Mouse (Mus musculus) intestine, postnatal 0 days (tissue): Measurements from ENCODE around the gene Ckap2l. TPM values are rescaled to one million over a fixed set of nuclear protein-coding genes. Genes with fewer than 3 reads are reported as not detected.

Experiments
- ATAC-seq: fragments of 200-750 bp; cut with Nextera tagmentation; 2 replicates; pipeline ENCODE4 v1.8.0; 2017; ENCODE audit warnings: mild to moderate bottlenecking, moderate TSS enrichment, moderate library complexity
- H3K27ac ChIP-seq: fragments of 300-500 bp; sonication (generic); 2 replicates; pipeline ENCODE4 v1.5.1; 2014; ENCODE audit warnings: mild to moderate bottlenecking, low read depth, low read length, moderate library complexity
- H3K27me3 ChIP-seq: fragments of 300-500 bp; sonication (generic); replicated peaks from 2 replicates; pipeline ENCODE4 v1.6.1; 2014; ENCODE audit warnings: low read length, mixed read lengths; ENCODE audit not compliant: control insufficient read depth, insufficient read depth
- H3K36me3 ChIP-seq: fragments of 300-500 bp; sonication (generic); 2 replicates; pipeline ENCODE4 v1.6.1; 2014; ENCODE audit warnings: mild to moderate bottlenecking, moderate library complexity; ENCODE audit not compliant: control insufficient read depth, insufficient read depth
- H3K4me1 ChIP-seq: fragments of 300-500 bp; sonication (generic); replicated peaks from 2 replicates; pipeline ENCODE4 v1.6.1; 2014; ENCODE audit warnings: antibody characterized with exemption, low read length, mixed read lengths; ENCODE audit not compliant: control insufficient read depth, insufficient read depth
- H3K4me2 ChIP-seq: fragments of 300-500 bp; sonication (generic); replicated peaks from 2 replicates; pipeline ENCODE4 v1.6.1; 2014; ENCODE audit warnings: low read depth, mild to moderate bottlenecking, moderate library complexity
- H3K4me3 ChIP-seq: fragments of 300-500 bp; sonication (generic); 2 replicates; pipeline ENCODE4 v1.5.1; 2014; ENCODE audit warnings: low read depth, low read length
- H3K9ac ChIP-seq: fragments of 300-500 bp; sonication (generic); 2 replicates; pipeline ENCODE4 v1.6.1; 2014; ENCODE audit warnings: mild to moderate bottlenecking, low read depth, low read length
- H3K9me3 ChIP-seq: fragments of 300-500 bp; sonication (generic); 2 replicates; pipeline ENCODE4 v1.6.1; 2016; ENCODE audit warnings: mixed run types; ENCODE audit not compliant: control insufficient read depth
- CTCF ChIP-seq: sonication (generic); IDR thresholded peaks from 2 replicates; pipeline ENCODE4 v1.5.1; 2016; ENCODE audit warnings: low read depth, mild to moderate bottlenecking, control low read depth, antibody characterized with exemption, moderate library complexity
- WGBS: fragments of 180-500 bp; shearing (Covaris S2); extraction: QIAGEN DNeasy Blood & Tissue Kit; methylation state at CpG from one replicate; pipeline ENCODE4 v1.1.7; 2014; 5-methylcytosine and 5-hydroxymethylcytosine counted together
- polyA plus RNA-seq: library from polyadenylated mRNA; unstranded; fragments of >200 nt; fragmentation: Nextera tagmentation; extraction: Ambion mirVana; gene quantifications from 2 replicates; pipeline ENCODE4 v1.2.1, GENCODE M21; 2015

The Ckap2l gene
- polyA plus RNA-seq, result 9.2 and 11.0 TPM in 2 replicates

DNA sequence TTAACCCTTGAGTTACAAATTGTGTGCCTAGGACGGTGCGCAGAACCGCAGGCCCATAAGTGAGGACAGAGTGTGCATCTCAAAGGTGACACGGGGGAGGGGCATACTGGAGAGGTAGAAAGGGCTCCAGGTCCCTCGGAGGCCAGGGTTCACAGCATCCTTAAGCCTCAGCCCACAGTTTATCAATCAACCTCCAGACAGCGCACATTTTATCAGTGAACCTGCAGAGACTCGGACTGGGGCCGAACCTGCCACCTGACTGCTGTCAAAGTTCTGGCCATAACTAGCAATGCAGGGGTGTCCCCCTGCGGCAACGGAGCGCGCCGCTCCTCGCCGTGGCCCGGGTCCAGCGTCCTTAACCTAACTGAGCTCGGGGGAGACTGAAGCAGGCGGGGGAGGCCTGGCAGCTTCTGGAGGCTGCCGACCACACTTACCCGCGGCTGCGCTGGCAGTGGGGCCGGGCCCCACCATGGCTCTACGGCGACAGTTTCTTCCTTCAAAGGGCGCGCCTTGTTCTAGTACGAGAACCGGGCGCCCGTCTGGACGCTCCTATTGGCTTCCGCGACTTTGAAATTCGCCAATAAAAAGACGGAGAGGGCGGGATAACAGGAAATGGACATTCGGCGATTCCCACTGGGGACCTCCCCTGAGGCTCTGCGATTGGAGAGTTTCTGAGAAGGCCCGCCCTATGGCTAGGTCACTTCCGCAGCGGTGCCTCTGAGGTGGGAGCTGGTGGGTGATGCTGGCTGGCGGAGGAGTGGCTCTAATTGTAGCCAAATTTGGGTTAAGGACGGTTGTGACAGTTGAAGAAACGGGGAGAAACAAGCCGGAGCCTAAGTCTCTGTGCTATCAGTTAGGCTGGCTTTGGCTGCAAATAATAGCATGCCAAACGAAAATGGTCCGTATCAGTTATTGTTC lies at the start of gene Ckap2l:
Gene Ckap2l (minus strand): TSS at position 542 of the 918 bp plus-strand sequence.
- Histone ChIP-seq H3K4me1 (0 out of 2 replicates have a peak, but pooled peaks cover 5% of the 10 kb centered on the region), H3K9ac (peak within 1 kb of the TSS; percentile 62), H3K4me2 (peak within 1 kb of the TSS; percentile 93), H3K4me3 (peak within 1 kb of the TSS; percentile 76), H3K9me3 (no peaks in the 10 kb centered on the region), H3K36me3 (no peaks in the 10 kb centered on the region), H3K27me3 (no peaks in the 10 kb centered on the region), H3K27ac (peak within 1 kb of the TSS; percentile 71)
- ATAC-seq, result peak; percentile 99
- WGBS, result under 1% methylated on average over 50 of the region's 50 CpGs
- TF ChIP-seq CTCF, result no peak

DNA sequence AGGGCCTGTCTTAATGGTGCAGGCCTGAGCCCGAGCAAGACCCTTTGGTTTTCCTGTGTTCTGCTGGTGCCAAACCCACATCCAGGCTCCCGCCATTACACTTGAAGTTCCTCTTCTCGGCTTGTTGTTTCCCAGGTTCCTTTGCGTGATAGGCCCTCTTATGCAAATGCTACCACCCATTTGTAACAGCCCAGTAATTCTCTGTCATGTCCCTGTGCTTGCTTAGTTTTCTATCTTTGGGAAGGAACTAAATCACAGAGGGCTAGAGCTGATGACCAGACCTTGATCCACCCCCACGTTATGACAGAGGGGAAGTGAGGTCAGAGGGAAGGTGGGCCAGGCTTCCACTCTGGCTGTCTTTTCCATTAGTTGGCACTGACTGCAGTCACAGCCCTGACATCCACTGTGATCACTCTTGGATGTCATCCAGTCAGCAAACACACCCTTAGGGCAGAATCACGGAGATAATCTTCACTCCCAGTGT lies 41.2 kb upstream of the Ckap2l start:
- H3K4me3 ChIP-seq, result no peak overlapping the region

GRCm38 (mm10) chr2:129333471-129333870 lies 36.5 kb upstream of the Ckap2l start:
- Histone ChIP-seq H3K36me3 (no peaks in the 10 kb centered on the region), H3K27me3 (no peaks in the 10 kb centered on the region), H3K9me3 (no peaks in the 10 kb centered on the region), H3K4me1 (0 out of 2 replicates have a peak, but pooled peaks cover 9% of the 10 kb centered on the region), H3K27ac (no peak overlapping the region), H3K4me3 (no peak overlapping the region), H3K4me2 (no peak overlapping the region), H3K9ac (no peak overlapping the region)
- ATAC-seq, result no peak
- TF ChIP-seq CTCF, result no peak
- WGBS, result 68% methylated on average over 4 of the region's 4 CpGs

More for the DNA sequence above, 41.2 kb upstream of the Ckap2l start:
- WGBS, result 65% methylated on average over 6 of the region's 6 CpGs
- Histone ChIP-seq H3K9ac (no peak overlapping the region), H3K9me3 (no peaks in the 10 kb centered on the region), H3K4me2 (no peak overlapping the region), H3K36me3 (no peaks in the 10 kb centered on the region), H3K4me1 (no peaks in the 10 kb centered on the region), H3K27me3 (no peaks in the 10 kb centered on the region), H3K27ac (no peak overlapping the region)
- TF ChIP-seq CTCF, result no peak
- no peak for ATAC-seq

DNA sequence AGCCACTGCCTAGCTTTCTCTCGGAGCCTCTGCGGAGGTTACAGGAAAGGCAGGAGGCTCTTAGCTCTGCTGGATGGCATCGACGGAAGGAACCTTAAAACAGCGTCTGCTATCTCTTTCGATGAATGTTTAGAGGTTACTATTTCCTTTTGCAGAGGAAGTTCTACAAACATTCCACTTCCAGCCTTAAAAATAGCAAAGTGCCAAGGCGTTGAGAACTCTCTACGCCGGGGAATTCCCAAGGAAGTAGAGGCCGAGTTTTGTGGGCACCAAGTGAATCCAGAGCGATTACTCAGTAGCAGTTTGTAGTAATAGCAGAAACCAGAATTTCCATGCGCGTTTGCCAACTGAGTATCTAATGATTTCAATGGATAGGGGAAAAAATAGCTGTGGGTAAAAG lies 33.5 kb upstream of the Ckap2l start:
- Histone ChIP-seq H3K4me2 (no peak overlapping the region), H3K9ac (no peak overlapping the region), H3K36me3 (no peaks in the 10 kb centered on the region), H3K27me3 (no peaks in the 10 kb centered on the region), H3K9me3 (no peaks in the 10 kb centered on the region), H3K27ac (peak overlapping the region; percentile 11; the same call in 1 of the 2 replicates), H3K4me3 (no peak overlapping the region), H3K4me1 (0 out of 2 replicates have a peak, but pooled peaks cover 9% of the 10 kb centered on the region)
- 74% methylated on average over 13 of the region's 13 CpGs for whole genome bisulfite sequencing
- no peak for TF ChIP-seq CTCF
- no peak for ATAC-seq

GRCm38 (mm10) chr2:129330024-129330423 lies 33.0 kb upstream of the Ckap2l start:
- H3K4me3 ChIP-seq, result no peak overlapping the region
- no peak overlapping the region for H3K9ac ChIP-seq
- peak overlapping the region; percentile 11; the same call in 1 of the 2 replicates for H3K27ac ChIP-seq
- H3K4me2 ChIP-seq, result no peak overlapping the region
- no peaks in the 10 kb centered on the region for H3K27me3 ChIP-seq
- no peak for TF ChIP-seq CTCF
- no peaks in the 10 kb centered on the region for H3K36me3 ChIP-seq
- no peaks in the 10 kb centered on the region for H3K9me3 ChIP-seq
- 0 out of 2 replicates have a peak, but pooled peaks cover 9% of the 10 kb centered on the region for H3K4me1 ChIP-seq
- no peak for ATAC-seq
- WGBS, result 52% methylated on average over 7 of the region's 7 CpGs

- H3K4me1 ChIP-seq, result 0 out of 2 replicates have a peak, but pooled peaks cover 9% of the 10 kb centered on the region
- no peaks in the 10 kb centered on the region for H3K9me3 ChIP-seq
- 86% methylated on average over 4 of the region's 4 CpGs for WGBS
- no peak overlapping the region for H3K4me2 ChIP-seq
- H3K27me3 ChIP-seq, result no peaks in the 10 kb centered on the region
- no peak overlapping the region for H3K27ac ChIP-seq
- no peak overlapping the region for H3K9ac ChIP-seq
- no peaks in the 10 kb centered on the region for H3K36me3 ChIP-seq
- H3K4me3 ChIP-seq, result no peak overlapping the region
- TF ChIP-seq CTCF, result no peak
- ATAC-seq, result no peak
These were observed 31.2 kb upstream of the Ckap2l start for GRCm38 (mm10) chr2:129328238-129328637.
